In genomic region chr5:123134186-123134874, GRCm38 (mm10) we compare ENCODE assay signal across 8 mouse cellular contexts. TPM values are rescaled to one million over a fixed set of nuclear protein-coding genes. Genes with fewer than 3 reads are reported as not detected.
DNase-seq lines count a peak whose midpoint lies in the region; ATAC-seq and TF ChIP-seq lines count a peak whose summit lies in the region.

No protein-coding gene starts in this region.

- TF ChIP-seq CTCF in heart, postnatal 0 days (IDR thresholded peaks at IDR 0.05; ENCODE audit: low read depth), result no peak

- H3K4me3 ChIP-seq in embryonic facial prominence, embryonic 15.5 days (replicated peaks), result peak overlapping the region; percentile 85
- peak overlapping the region; percentile 92; the same call in 1 of the 2 replicates for H3K4me3 ChIP-seq in heart, postnatal 0 days (ENCODE audit: low read depth, low read length)
- peak overlapping the region; percentile 99 for H3K4me3 ChIP-seq in midbrain, embryonic 10.5 days

- no peak overlapping the region for H3K9ac ChIP-seq in embryonic facial prominence, embryonic 15.5 days
- 0 out of 2 replicates have a peak overlapping the region, but pooled peaks have one; percentile 22 for H3K9ac ChIP-seq in heart, postnatal 0 days (replicated peaks; ENCODE audit: low read depth, low read length)

- no peaks in the 10 kb centered on the region for H3K27me3 ChIP-seq in embryonic facial prominence, embryonic 15.5 days
- no peaks in the 10 kb centered on the region for H3K27me3 ChIP-seq in heart, postnatal 0 days (ENCODE audit: control insufficient read depth, insufficient read depth, low read length)
- H3K27me3 ChIP-seq in midbrain, embryonic 10.5 days (ENCODE audit: low read depth, poor library complexity, severe bottlenecking), result peaks cover 16% of the 10 kb centered on the region

- peak; percentile 69 for DNase-seq in 416B (ENCODE audit: low read depth)
- peak; percentile 87 for DNase-seq in Muller cell, postnatal 12 days (ENCODE audit: inconsistent ontology term)
- DNase-seq in heart, postnatal 0 days (ENCODE audit: low spot score), result peak; percentile 92
- DNase-seq in kidney, postnatal 36 days, result peak; percentile 78 to 79
- DNase-seq in midbrain, embryonic 10.5 days (ENCODE audit: low spot score), result peak; percentile 22
- peak; percentile 59 for DNase-seq in yolk sac, embryonic 10.5 days (ENCODE audit: low spot score)
- DNase-seq in thymus, postnatal 36 days, result no peak

- H3K4me1 ChIP-seq in embryonic facial prominence, embryonic 15.5 days, result peaks cover 72% of the 10 kb centered on the region
- H3K4me1 ChIP-seq in heart, postnatal 0 days (ENCODE audit: control insufficient read depth, insufficient read depth), result peaks cover 44% of the 10 kb centered on the region
- peaks cover 75% of the 10 kb centered on the region for H3K4me1 ChIP-seq in midbrain, embryonic 10.5 days

- H3K27ac ChIP-seq in embryonic facial prominence, embryonic 15.5 days (replicated peaks), result peak overlapping the region; percentile 100
- H3K27ac ChIP-seq in heart, postnatal 0 days (ENCODE audit: low read depth), result peak overlapping the region; percentile 100
- peak overlapping the region; percentile 100; the same call in 1 of the 2 replicates for H3K27ac ChIP-seq in midbrain, embryonic 10.5 days (replicated peaks)

- peak overlapping the region; percentile 97 for H3K4me2 ChIP-seq in embryonic facial prominence, embryonic 15.5 days (replicated peaks)
- peak overlapping the region; percentile 98 for H3K4me2 ChIP-seq in heart, postnatal 0 days (ENCODE audit: low read depth, low read length)

- WGBS in embryonic facial prominence, embryonic 15.5 days, result 25% methylated on average over 13 of the region's 13 CpGs
- WGBS in heart, postnatal 0 days, result 3% methylated on average over 13 of the region's 13 CpGs
- WGBS in midbrain, embryonic 10.5 days, result 34% methylated on average over 13 of the region's 13 CpGs

- H3K9me3 ChIP-seq in embryonic facial prominence, embryonic 15.5 days (replicated peaks), result no peaks in the 10 kb centered on the region
- no peaks in the 10 kb centered on the region for H3K9me3 ChIP-seq in heart, postnatal 0 days (replicated peaks; ENCODE audit: control insufficient read depth, low read length)
- H3K9me3 ChIP-seq in midbrain, embryonic 10.5 days (replicated peaks), result no peaks in the 10 kb centered on the region

- no peak for ATAC-seq in embryonic facial prominence, embryonic 15.5 days (ENCODE audit: insufficient number of reproducible peaks, low FRiP score, low TSS enrichment, low read depth)
- peak; percentile 10 for ATAC-seq in heart, postnatal 0 days (ENCODE audit: insufficient read depth, low read depth)

- 0 out of 2 replicates have a peak, but pooled peaks cover 7% of the 10 kb centered on the region for H3K36me3 ChIP-seq in embryonic facial prominence, embryonic 15.5 days
- no peaks in the 10 kb centered on the region for H3K36me3 ChIP-seq in heart, postnatal 0 days (replicated peaks; ENCODE audit: control insufficient read depth, insufficient read depth, low read length)
- peaks cover 67% of the 10 kb centered on the region for H3K36me3 ChIP-seq in midbrain, embryonic 10.5 days

- 0 out of 2 replicates have a peak, but pooled peaks have one; percentile 55 for TF ChIP-seq EP300 in heart, postnatal 0 days (IDR thresholded peaks at IDR 0.05; ENCODE audit: low read depth)

RNA-seq across cellular contexts. Expression of gene Rhof, which starts 1.8 kb away (rescaled TPM):
- polyA plus RNA-seq in embryonic facial prominence, embryonic 15.5 days (2015; fragmentation: Nextera tagmentation; extraction: Ambion mirVana), result 5.4 and 6.4 TPM in 2 replicates
- 1.4 and 2.1 TPM in 2 replicates for total RNA-seq in heart, postnatal 0 days (2014; rRNA removed; ENCODE audit: low replicate concordance)
- polyA plus RNA-seq in heart, postnatal 0 days (2015; fragmentation: Nextera tagmentation; extraction: Ambion mirVana), result 0.71 and 1.1 TPM in 2 replicates
- 1.4 and 1.9 TPM in 2 replicates for polyA plus RNA-seq in midbrain, embryonic 10.5 days (2016; fragmentation: Nextera tagmentation; extraction: Ambion mirVana)

RNA-seq across cellular contexts. Expression of gene Setd1b, which starts 7.7 kb away (rescaled TPM):
- 11.4 TPM in 2 replicates for polyA plus RNA-seq in embryonic facial prominence, embryonic 15.5 days (2015; fragmentation: Nextera tagmentation; extraction: Ambion mirVana)
- total RNA-seq in heart, postnatal 0 days (2014; rRNA removed; ENCODE audit: low replicate concordance), result 5.5 and 6.1 TPM in 2 replicates
- 4.9 and 5.1 TPM in 2 replicates for polyA plus RNA-seq in heart, postnatal 0 days (2015; fragmentation: Nextera tagmentation; extraction: Ambion mirVana)
- polyA plus RNA-seq in midbrain, embryonic 10.5 days (2016; fragmentation: Nextera tagmentation; extraction: Ambion mirVana), result 7.4 and 7.9 TPM in 2 replicates

RNA-seq across cellular contexts. Expression of gene Psmd9, which starts 34.9 kb away (rescaled TPM):
- polyA plus RNA-seq in embryonic facial prominence, embryonic 15.5 days (2015; fragmentation: Nextera tagmentation; extraction: Ambion mirVana), result 92.3 and 95.4 TPM in 2 replicates
- 11.2 and 19.5 TPM in 2 replicates for total RNA-seq in heart, postnatal 0 days (2014; rRNA removed; ENCODE audit: low replicate concordance)
- 54.0 and 54.9 TPM in 2 replicates for polyA plus RNA-seq in heart, postnatal 0 days (2015; fragmentation: Nextera tagmentation; extraction: Ambion mirVana)
- polyA plus RNA-seq in midbrain, embryonic 10.5 days (2016; fragmentation: Nextera tagmentation; extraction: Ambion mirVana), result 75.7 and 78.5 TPM in 2 replicates

RNA-seq across cellular contexts. Expression of gene Hpd, which starts 48.2 kb away (rescaled TPM):
- polyA plus RNA-seq in embryonic facial prominence, embryonic 15.5 days (2015; fragmentation: Nextera tagmentation; extraction: Ambion mirVana), result not detected in 2 replicates
- total RNA-seq in heart, postnatal 0 days (2014; rRNA removed; ENCODE audit: low replicate concordance), result 0.43 and 0.92 TPM in 2 replicates
- polyA plus RNA-seq in heart, postnatal 0 days (2015; fragmentation: Nextera tagmentation; extraction: Ambion mirVana), result not detected in 2 replicates
- not detected in 2 replicates for polyA plus RNA-seq in midbrain, embryonic 10.5 days (2016; fragmentation: Nextera tagmentation; extraction: Ambion mirVana)

Comparison
In these comparisons a context has a peak if more than half of its experiments do, and no peak if none do; other contexts are left out.
1. DNase-seq: peak in 416B (single experiment), Muller cell, postnatal 12 days (single experiment), heart, postnatal 0 days (single experiment), kidney, postnatal 36 days (2 of 2), midbrain, embryonic 10.5 days (single experiment) and yolk sac, embryonic 10.5 days (single experiment); none in thymus, postnatal 36 days (0 of 2).
2. Peak in every context shown above with its lines, with median percentiles within 50 percentile points of each other: H3K27ac ChIP-seq and H3K4me3 ChIP-seq.